Mouse (Mus musculus): Measurements from ENCODE around the gene Plgrkt.

DNA sequence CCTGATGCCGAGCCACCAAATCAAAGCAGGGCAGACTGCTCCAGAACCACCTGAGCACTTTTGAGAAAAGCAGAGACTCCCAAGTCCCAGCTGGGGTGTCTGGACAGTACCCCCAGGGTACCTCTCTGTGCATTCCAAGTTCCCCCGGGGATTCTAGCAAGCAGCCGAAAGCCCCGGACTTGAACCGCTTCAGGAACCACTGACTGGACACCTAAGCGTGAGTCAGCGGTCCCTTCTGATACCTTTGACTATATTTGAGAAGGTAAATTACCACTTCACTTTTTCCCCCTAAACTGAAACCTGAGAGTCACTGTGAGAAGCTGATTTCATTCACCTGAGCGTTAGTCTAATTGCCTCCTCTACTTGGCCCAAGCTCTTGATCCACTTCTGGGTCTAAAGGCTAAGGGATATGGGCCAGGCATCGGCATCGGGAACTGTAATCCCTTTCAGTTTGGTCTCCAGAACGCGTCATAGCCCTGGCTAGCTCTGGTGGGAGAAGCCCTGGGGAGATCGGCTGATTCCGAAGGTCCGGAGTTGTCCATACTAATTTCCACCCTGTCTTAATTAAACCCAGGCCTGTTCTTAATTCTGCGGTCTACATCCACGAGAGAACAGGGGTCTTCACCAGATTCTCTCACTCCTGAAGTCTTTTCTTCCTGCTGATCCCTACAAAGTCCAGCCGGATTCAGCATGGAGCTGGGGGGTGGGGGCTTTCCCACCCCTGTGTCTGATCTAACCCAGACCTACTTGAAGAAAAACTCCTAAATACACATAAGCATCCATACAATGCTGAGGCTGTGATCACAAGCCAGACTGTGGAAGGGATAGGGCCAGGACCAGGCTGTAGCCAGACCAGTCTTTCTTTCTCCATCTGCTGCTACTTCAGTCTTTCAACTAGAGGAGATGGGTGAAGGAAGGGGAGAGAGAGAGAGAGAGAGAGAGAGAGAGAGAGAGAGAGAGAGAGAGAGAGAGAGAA, 39.1 kb upstream of the Plgrkt start:
- no peak for TF ChIP-seq CTCF (IDR thresholded peaks at IDR 0.05)
- TF ChIP-seq EP300 (IDR thresholded peaks at IDR 0.05) = no peak

Data from lung, postnatal 0 days (tissue).